Mouse (Mus musculus) brain, embryonic 14.5 days (tissue): ENCODE measurements at regions not wholly inside any gene's neighbourhood (a gene's known extent, or its start where the extent isn't known, plus 50 kb on each side); places are given as distances from the start of the nearest gene placed in this dataset.

ENCODE experiments used
- CTCF ChIP-seq: fragments of 200-500 bp; IDR thresholded peaks from 2 replicates; pipeline ENCODE4 v1.5.1; 2012; ENCODE audit warnings: inconsistent platforms, mild to moderate bottlenecking, moderate library complexity, borderline replicate concordance; ENCODE audit not compliant: insufficient read depth, insufficient read length; ENCODE audit errors: extremely low read depth
- POLR2A ChIP-seq: fragments of 200-500 bp; IDR thresholded peaks from 2 replicates; pipeline ENCODE4 v1.6.1; 2012; ENCODE audit warnings: mild to moderate bottlenecking, inconsistent platforms, borderline replicate concordance; ENCODE audit not compliant: poor library complexity, insufficient read depth, insufficient read length, severe bottlenecking; ENCODE audit errors: extremely low read depth

GRCm38 (mm10) chr2:42991046-42991445, 337.6 kb upstream of the Lrp1b start:
- TF ChIP-seq CTCF: no peak
- TF ChIP-seq POLR2A: no peak
